Mouse (Mus musculus) lung, adult 2 months (tissue): Measurements from ENCODE around the gene Slc22a3.

Experiments used
- CTCF ChIP-seq: fragments of 200-500 bp; IDR thresholded peaks from 2 replicates; pipeline ENCODE4 v1.5.1; 2011; ENCODE audit warnings: mild to moderate bottlenecking, low read length, control low read depth; ENCODE audit not compliant: insufficient read depth
- POLR2A ChIP-seq: fragments of 200-500 bp; IDR thresholded peaks from 2 replicates; pipeline ENCODE4 v1.6.1; 2011; ENCODE audit warnings: low read depth, mild to moderate bottlenecking, control low read depth, low read length, borderline replicate concordance; ENCODE audit errors: extremely low read depth

GRCm38 (mm10) chr17:12505708-12506107, 1.8 kb downstream of the Slc22a3 start:
- TF ChIP-seq POLR2A (no peak), CTCF (no peak)
